Mouse (Mus musculus) adrenal gland, adult (tissue): ENCODE data around the gene Mfsd11.
A peak's percentile ranks its signal among the peaks of the same experiment; 100 is the strongest.
"Not testable (repeated sequence)": the region's sequence is repeated elsewhere in the genome, so short reads cannot be mapped to it uniquely, and the experiment has no call there.

Source experiments
- DNase-seq, 2 experiments: peaks; one replicate each; pipeline ENCODE4 v3.0.0; 2022 to 2023; ENCODE audit warnings: low spot score in 1 of 2; ENCODE audit not compliant: inconsistent age in 2 of 2

Gene Mfsd11

GRCm38 (mm10) chr11:116821057-116821940 lies 30.9 kb upstream of the Mfsd11 start:
- no peak for DNase-seq

- no peak for DNase-seq
Measured at GRCm38 (mm10) chr11:116822215-116822614, 30.0 kb upstream of the Mfsd11 start.

- DNase-seq: no peak
Measured at GRCm38 (mm10) chr11:116822626-116823025, 29.6 kb upstream of the Mfsd11 start.

- no peak for DNase-seq
Measured at GRCm38 (mm10) chr11:116823255-116823654, 29.0 kb upstream of the Mfsd11 start.

GRCm38 (mm10) chr11:116823885-116824284 lies 28.4 kb upstream of the Mfsd11 start:
- not testable (repeated sequence) for DNase-seq

- peak; percentile 69 to 81 for DNase-seq
Measured at GRCm38 (mm10) chr11:116825230-116825629, 27.0 kb upstream of the Mfsd11 start.

- DNase-seq: peak; percentile 33 to 57
Measured at GRCm38 (mm10) chr11:116826550-116827504, 25.4 kb upstream of the Mfsd11 start.

GRCm38 (mm10) chr11:116827534-116828165 lies 24.6 kb upstream of the Mfsd11 start, which contains the start of gene Mxra7:
Mxra7 (minus strand) TSS chr11:116828046.
- peak; percentile 90 to 95 for DNase-seq

GRCm38 (mm10) chr11:116832172-116832685 lies 20.0 kb upstream of the Mfsd11 start:
- DNase-seq: no peak

GRCm38 (mm10) chr11:116834954-116835353 lies 17.3 kb upstream of the Mfsd11 start:
- no peak for DNase-seq

GRCm38 (mm10) chr11:116836283-116836682 lies 16.0 kb upstream of the Mfsd11 start:
- DNase-seq: no peak

- DNase-seq: no peak
Measured at GRCm38 (mm10) chr11:116837441-116837840, 14.8 kb upstream of the Mfsd11 start.

GRCm38 (mm10) chr11:116838936-116839335 lies 13.3 kb upstream of the Mfsd11 start:
- DNase-seq: peak in 1 of 2 experiments; percentile 28

- DNase-seq: peak in 1 of 2 experiments; percentile 41
Measured at GRCm38 (mm10) chr11:116839601-116840000, 12.6 kb upstream of the Mfsd11 start.

GRCm38 (mm10) chr11:116840748-116841147 lies 11.5 kb upstream of the Mfsd11 start:
- DNase-seq: peak in 1 of 2 experiments; percentile 37

- peak; percentile 84 to 93 for DNase-seq
Measured at GRCm38 (mm10) chr11:116842531-116843260, 9.5 kb upstream of the Mfsd11 start.

GRCm38 (mm10) chr11:116843261-116844233 lies 8.7 kb upstream of the Mfsd11 start, which contains the start of the genes Mettl23 and Jmjd6:
Mettl23 (plus strand) TSS chr11:116843278.
Jmjd6 (minus strand) TSS chr11:116843449.
- peak; percentile 99 for DNase-seq

- DNase-seq: no peak
Measured at GRCm38 (mm10) chr11:116846593-116847181, 5.6 kb upstream of the Mfsd11 start.
